In the genomic region with DNA sequence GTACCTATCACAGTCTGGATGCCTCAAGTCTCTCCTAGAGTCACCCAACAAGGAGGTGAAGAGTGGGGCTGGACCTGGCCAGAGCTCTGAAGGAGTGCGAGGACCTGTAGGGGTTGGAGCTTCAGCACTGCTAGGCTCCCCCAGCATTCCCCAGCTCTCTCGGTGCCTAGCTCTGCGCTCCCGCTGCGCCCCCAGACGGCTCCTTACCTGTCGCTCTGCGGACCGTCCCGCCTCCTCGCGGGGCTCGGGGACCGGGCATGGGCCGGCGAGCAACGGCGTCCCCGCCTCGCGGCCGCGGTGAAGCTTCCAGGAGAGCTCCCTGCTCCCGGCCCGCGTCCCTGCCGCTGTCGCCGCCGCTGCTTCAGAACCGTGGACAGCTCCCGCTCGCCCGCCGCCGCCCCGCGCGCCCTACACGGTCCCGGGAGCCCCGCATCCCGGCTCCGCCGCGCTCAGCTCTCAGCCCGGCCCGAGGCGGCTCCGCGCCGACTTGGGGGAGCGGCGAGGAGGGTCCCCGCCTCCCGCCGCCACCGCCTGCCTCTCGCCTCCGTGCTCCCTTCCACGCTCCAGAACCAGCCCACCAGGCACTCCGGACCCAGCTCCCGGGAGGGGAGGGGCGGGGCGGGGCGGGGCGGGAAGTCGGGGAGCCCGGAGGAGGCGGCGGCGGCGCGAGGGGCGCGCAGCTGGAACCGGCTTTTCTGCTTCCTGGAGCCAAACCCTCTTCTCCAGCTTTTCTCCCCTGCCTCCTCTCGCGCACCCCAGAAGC, we compare ENCODE assay signal across 8 mouse cellular contexts. TPM values are rescaled to one million over a fixed set of nuclear protein-coding genes. Genes with fewer than 3 reads are reported as not detected.
A peak's percentile ranks its signal among the peaks of the same experiment; 100 is the strongest.
DNase-seq lines count a peak whose midpoint lies in the region; ATAC-seq and TF ChIP-seq lines count a peak whose summit lies in the region.

A gene (minus strand): TSS at position 513 of the 763 bp plus-strand sequence.

- 1% methylated on average over 62 of the region's 79 CpGs for WGBS in forebrain, embryonic 16.5 days

- H3K4me1 ChIP-seq in G1E (ENCODE audit: insufficient read depth, low read depth, low read length): peaks cover 6% of the 10 kb centered on the region; the same call in 1 of the 2 replicates
- H3K4me1 ChIP-seq in forebrain, embryonic 16.5 days (replicated peaks; ENCODE audit: control insufficient read depth, insufficient read depth, low read length): 0 out of 2 replicates have a peak, but pooled peaks cover 4% of the 10 kb centered on the region

- H3K9me3 ChIP-seq in G1E (replicated peaks): no peaks in the 10 kb centered on the region
- H3K9me3 ChIP-seq in forebrain, embryonic 16.5 days (ENCODE audit: control insufficient read depth, low read length): no peaks in the 10 kb centered on the region

- no peak within 1 kb of the TSS for H3K27ac ChIP-seq in forebrain, embryonic 16.5 days (ENCODE audit: low read length)

- no peak for TF ChIP-seq CTCF in G1E (IDR thresholded peaks at IDR 0.05; ENCODE audit: low read depth, low read length)

- ATAC-seq in G1E (ENCODE audit: extremely low read depth, insufficient number of reproducible peaks, low FRiP score, poor library complexity, severe bottlenecking): no peak
- peak; percentile 87 for ATAC-seq in forebrain, embryonic 16.5 days
- peak; percentile 32 to 42; a peak in 1 of 4 replicates for ATAC-seq in hematopoietic stem cell, adult 5-6 weeks (replicated peaks in 1 of 2; ENCODE audit: insufficient read depth in 1 of 2, low FRiP score in 2 of 2, low TSS enrichment in 1 of 2, low read depth in 1 of 2, poor library complexity in 2 of 2, severe bottlenecking in 2 of 2)

- peak within 1 kb of the TSS; percentile 77 for H3K4me2 ChIP-seq in forebrain, embryonic 16.5 days (ENCODE audit: low read length)

- H3K36me3 ChIP-seq in G1E (replicated peaks): no peaks in the 10 kb centered on the region
- no peaks in the 10 kb centered on the region for H3K36me3 ChIP-seq in forebrain, embryonic 16.5 days (ENCODE audit: control insufficient read depth, insufficient read depth)

- peak; percentile 52 for DNase-seq in G1E (ENCODE audit: low spot score)
- DNase-seq in cerebellum, adult 11 months: peak; percentile 50
- DNase-seq in layer of hippocampus, postnatal 36 days: peak; percentile 49 to 52
- DNase-seq in lung, postnatal 36 days: peak; percentile 60
- peak; percentile 37 for DNase-seq in right cerebral cortex, adult 18-20 months
- DNase-seq in urinary bladder, postnatal 10 days (ENCODE audit: low spot score): peak; percentile 29

- peak within 1 kb of the TSS; percentile 71 for H3K9ac ChIP-seq in forebrain, embryonic 16.5 days (replicated peaks; ENCODE audit: low read depth, low read length)

- H3K27me3 ChIP-seq in G1E (ENCODE audit: insufficient read depth, low read length): peaks cover 52% of the 10 kb centered on the region
- peaks cover 25% of the 10 kb centered on the region for H3K27me3 ChIP-seq in forebrain, embryonic 16.5 days (replicated peaks; ENCODE audit: control insufficient read depth, insufficient read depth, low read length)

- no peak within 1 kb of the TSS; the same call in 1 of the 2 replicates for H3K4me3 ChIP-seq in G1E (ENCODE audit: low read depth, low read length)
- H3K4me3 ChIP-seq in forebrain, embryonic 16.5 days (replicated peaks; ENCODE audit: low read length): peak within 1 kb of the TSS; percentile 64

RNA-seq across cellular contexts. Expression of the gene that starts here (rescaled TPM):
- total RNA-seq in G1E (2014; fragmentation: Nextera tagmentation): not detected in 2 replicates
- total RNA-seq in G1E (2017): 0.05 TPM in 1 of 2 replicates, not detected in the other
- not detected in 2 replicates for polyA plus RNA-seq in G1E (2012)
- 3.4 and 4.2 TPM in 2 replicates for polyA plus RNA-seq in forebrain, embryonic 16.5 days (2015; fragmentation: Nextera tagmentation; extraction: Ambion mirVana)
- not detected in 2 replicates for total RNA-seq in hematopoietic stem cell, adult 5-6 weeks (2017)
- total RNA-seq in layer of hippocampus, postnatal 36 days (2021): 1 to 10 TPM; 6.4 to 8.6 TPM

Comparison
In these comparisons a context has a peak if more than half of its experiments do, and no peak if none do; other contexts are left out.
1. Peak in DNase-seq in G1E; RNA of the gene not detected or under 1 TPM.
2. Peak in ATAC-seq in hematopoietic stem cell, adult 5-6 weeks; RNA of the gene not detected or under 1 TPM.